Mouse (Mus musculus) urinary bladder, postnatal 0 days (tissue): ENCODE data around the gene Gm3739. TPM values are rescaled to one million over a fixed set of nuclear protein-coding genes. Genes with fewer than 3 reads are reported as not detected.

Experiments used
- polyA plus RNA-seq: library from polyadenylated mRNA; unstranded; fragments of >200 nt; fragmentation: Nextera tagmentation; extraction: Ambion mirVana; gene quantifications from 2 replicates; pipeline ENCODE4 v1.2.1, GENCODE M21; 2015

Gene Gm3739
- polyA plus RNA-seq = 1.2 and 1.7 TPM in 2 replicates

GRCm38 (mm10) chr14:7314661-7315060 is at the start of gene Gm3739:
Gene Gm3739, minus strand, starts transcription at chr14:7315049.

DNA sequence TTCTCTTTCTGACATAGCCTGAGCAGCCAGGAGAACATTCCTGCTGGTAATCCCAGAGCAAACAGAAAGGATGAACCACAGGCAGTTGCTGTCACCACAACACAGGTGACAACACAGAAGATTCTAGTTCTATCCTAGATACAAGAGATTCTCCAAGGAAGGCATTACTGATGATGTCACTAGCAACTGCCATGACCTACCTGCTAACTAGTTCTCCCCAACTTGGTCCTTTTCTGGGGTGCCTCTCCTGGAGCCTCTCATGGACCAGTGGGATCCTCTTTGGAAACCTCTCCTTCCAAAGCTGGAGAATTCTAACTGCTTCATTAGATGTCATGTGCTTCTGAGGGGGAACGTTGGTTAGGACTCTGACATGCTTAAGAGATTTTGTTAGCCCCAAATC is 17.4 kb upstream of the Gm3739 start, which contains the start of gene Gm5797:
Gm5797 (minus strand) TSS at position 101 of the 400 bp plus-strand sequence.

DNA sequence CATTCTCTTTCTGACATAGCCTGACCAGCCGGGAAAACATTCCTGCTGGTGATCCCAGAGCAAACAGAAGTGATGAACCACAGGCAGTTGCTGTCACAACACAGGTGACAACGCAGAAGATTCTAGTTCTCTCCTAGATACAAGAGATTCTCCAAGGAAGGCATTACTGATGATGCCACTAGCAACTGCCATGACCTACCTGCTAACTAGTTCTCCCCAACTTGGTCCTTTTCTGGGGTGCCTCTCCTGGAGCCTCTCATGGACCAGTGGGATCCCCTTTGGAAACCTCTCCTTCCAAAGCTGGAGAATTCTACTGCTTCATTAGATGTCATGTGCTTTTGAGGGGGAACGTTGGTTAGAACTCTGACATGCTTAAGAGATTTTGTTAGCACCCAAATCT is 50.2 kb downstream of the Gm3739 start, which contains the start of gene Gm3727:
Gm3727 (minus strand) TSS at position 101 of the 400 bp plus-strand sequence.

Other genes starting within 250 kb of the Gm3739 start
- 2.5 TPM in 2 replicates for gene Gm3696, start 214.4 kb downstream of the Gm3739 start, polyA plus RNA-seq
- not detected in 2 replicates for gene Gm6676, start 189.6 kb downstream of the Gm3739 start, polyA plus RNA-seq
- 14.9 and 19.4 TPM in 2 replicates for gene Gm3512, start 140.5 kb downstream of the Gm3739 start, polyA plus RNA-seq
- gene Gm16434, start 120.5 kb downstream of the Gm3739 start, polyA plus RNA-seq = not detected in 2 replicates
- not detected in 2 replicates for gene Gm3727, start 50.3 kb downstream of the Gm3739 start, polyA plus RNA-seq
- not detected in 2 replicates for gene Gm5797, start 17.3 kb upstream of the Gm3739 start, polyA plus RNA-seq
- gene Gm8374, start 50.1 kb upstream of the Gm3739 start, polyA plus RNA-seq = not detected in 2 replicates
- 0.13 TPM in 1 of 2 replicates, not detected in the other for gene Gm3755, start 135.9 kb upstream of the Gm3739 start, polyA plus RNA-seq
- 0.24 TPM in 2 replicates for gene Gm3752, start 168.7 kb upstream of the Gm3739 start, polyA plus RNA-seq